Mouse (Mus musculus) telencephalon, adult 2 months (tissue): Measurements from ENCODE around the gene Tmprss11a.
A peak's percentile ranks its signal among the peaks of the same experiment; 100 is the strongest.

Source experiments
- DNase-seq: peaks from one replicate; pipeline ENCODE4 v3.0.0-alpha.2; 2011; ENCODE audit warnings: low read depth, low spot score

Tmprss11a gene

GRCm38 (mm10) chr5:86468890-86469289 lies at the start of gene Tmprss11a:
TSS of gene Tmprss11a (minus strand) at chr5:86468990.
- no peak for DNase-seq

GRCm38 (mm10) chr5:86518500-86518899 lies 49.7 kb upstream of the Tmprss11a start, which contains the start of gene Tmprss11g:
TSS of gene Tmprss11g (minus strand) at chr5:86518600.
- no peak for DNase-seq

- no peak for DNase-seq
These were observed 42.7 kb upstream of the Tmprss11a start for GRCm38 (mm10) chr5:86511538-86511937.

GRCm38 (mm10) chr5:86493453-86493852 lies 24.7 kb upstream of the Tmprss11a start:
- no peak for DNase-seq

- DNase-seq: peak; percentile 2
These were observed 13.8 kb upstream of the Tmprss11a start for GRCm38 (mm10) chr5:86482562-86482961.

GRCm38 (mm10) chr5:86482031-86482430 lies 13.2 kb upstream of the Tmprss11a start:
- no peak for DNase-seq

- no peak for DNase-seq
These were observed 5.1 kb upstream of the Tmprss11a start for GRCm38 (mm10) chr5:86473859-86474258.

- DNase-seq: no peak
These were observed 29.5 kb downstream of the Tmprss11a start for GRCm38 (mm10) chr5:86439306-86439705.

- peak; percentile 32 for DNase-seq
These were observed 30.2 kb downstream of the Tmprss11a start for GRCm38 (mm10) chr5:86438548-86438947.

- DNase-seq: no peak
These were observed 36.1 kb downstream of the Tmprss11a start for GRCm38 (mm10) chr5:86432697-86433096.

GRCm38 (mm10) chr5:86431096-86431495 lies 37.7 kb downstream of the Tmprss11a start:
- DNase-seq: no peak

- DNase-seq: no peak
These were observed 47.3 kb downstream of the Tmprss11a start for GRCm38 (mm10) chr5:86421323-86422028.

- no peak for DNase-seq
These were observed 49.3 kb downstream of the Tmprss11a start for GRCm38 (mm10) chr5:86419494-86419893.

GRCm38 (mm10) chr5:86414280-86414679 lies 54.5 kb downstream of the Tmprss11a start:
- no peak for DNase-seq

- DNase-seq: no peak
These were observed 58.0 kb downstream of the Tmprss11a start for GRCm38 (mm10) chr5:86410815-86411214.

GRCm38 (mm10) chr5:86407941-86408340 lies 60.8 kb downstream of the Tmprss11a start:
- no peak for DNase-seq

- no peak for DNase-seq
These were observed 61.6 kb downstream of the Tmprss11a start for GRCm38 (mm10) chr5:86407191-86407590.

- no peak for DNase-seq
These were observed 95.5 kb downstream of the Tmprss11a start, which contains the start of gene Tmprss11d for GRCm38 (mm10) chr5:86373320-86373719. TSS of gene Tmprss11d (minus strand) at chr5:86373420.
